Mouse (Mus musculus) kidney, embryonic 14.5 days (tissue): ENCODE measurements at regions not wholly inside any gene's neighbourhood (a gene's known extent, or its start where the extent isn't known, plus 50 kb on each side); places are given as distances from the start of the nearest gene placed in this dataset. TPM values are rescaled to one million over a fixed set of nuclear protein-coding genes. Genes with fewer than 3 reads are reported as not detected.

Experiments used
- microRNA-seq: library from miRNA; unstranded; fragments of <30 nt; microRNA quantifications from one replicate; pipeline ENCODE4, GENCODE M21; 2016

Small RNA genes in the stretch of these regions (microRNA-seq; reads per million reads assigned to microRNA genes)
- not detected for gene Gm23681
